Mouse (Mus musculus) brain, embryonic 14.5 days (tissue): Measurements from ENCODE around the gene Cbx7.
"Not testable (repeated sequence)": the region's sequence is repeated elsewhere in the genome, so short reads cannot be mapped to it uniquely, and the experiment has no call there.

ENCODE experiments used
- CTCF ChIP-seq: fragments of 200-500 bp; IDR thresholded peaks from 2 replicates; pipeline ENCODE4 v1.5.1; 2012; ENCODE audit warnings: inconsistent platforms, mild to moderate bottlenecking, moderate library complexity, borderline replicate concordance; ENCODE audit not compliant: insufficient read depth, insufficient read length; ENCODE audit errors: extremely low read depth
- POLR2A ChIP-seq: fragments of 200-500 bp; IDR thresholded peaks from 2 replicates; pipeline ENCODE4 v1.6.1; 2012; ENCODE audit warnings: mild to moderate bottlenecking, inconsistent platforms, borderline replicate concordance; ENCODE audit not compliant: poor library complexity, insufficient read depth, insufficient read length, severe bottlenecking; ENCODE audit errors: extremely low read depth

DNA sequence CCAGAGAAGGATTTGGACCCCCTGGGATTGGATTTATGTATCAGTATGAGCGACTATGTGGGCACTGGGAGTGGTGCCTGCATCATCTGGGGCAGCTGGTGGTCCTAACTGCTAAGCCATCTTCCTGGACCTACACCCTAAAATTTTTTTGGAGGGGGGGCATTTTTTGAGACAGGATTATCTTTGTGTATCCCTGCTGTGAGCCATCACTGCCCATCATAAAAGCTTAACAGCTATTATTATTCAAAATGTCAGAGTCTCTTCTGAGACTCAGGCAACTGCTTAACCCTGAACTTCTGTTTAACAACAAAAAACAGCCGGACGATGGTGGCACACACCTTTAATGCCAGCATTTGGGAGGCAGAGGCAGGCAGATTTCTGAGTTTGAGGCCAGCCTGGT, 61.9 kb downstream of the Cbx7 start:
- TF ChIP-seq CTCF, POLR2A: not testable (repeated sequence)
